Mouse (Mus musculus) E14TG2a.4 (cell line): ENCODE measurements around the gene Bhmt2.

Source experiments
- CTCF ChIP-seq: conservative IDR thresholded peaks from 2 replicates; pipeline ENCODE4 v1.5.1; 2014; ENCODE audit warnings: low read length
- NANOG ChIP-seq: IDR thresholded peaks from 2 replicates; pipeline ENCODE4 v1.6.1; 2014; ENCODE audit warnings: borderline replicate concordance, low read length, mixed read lengths

DNA sequence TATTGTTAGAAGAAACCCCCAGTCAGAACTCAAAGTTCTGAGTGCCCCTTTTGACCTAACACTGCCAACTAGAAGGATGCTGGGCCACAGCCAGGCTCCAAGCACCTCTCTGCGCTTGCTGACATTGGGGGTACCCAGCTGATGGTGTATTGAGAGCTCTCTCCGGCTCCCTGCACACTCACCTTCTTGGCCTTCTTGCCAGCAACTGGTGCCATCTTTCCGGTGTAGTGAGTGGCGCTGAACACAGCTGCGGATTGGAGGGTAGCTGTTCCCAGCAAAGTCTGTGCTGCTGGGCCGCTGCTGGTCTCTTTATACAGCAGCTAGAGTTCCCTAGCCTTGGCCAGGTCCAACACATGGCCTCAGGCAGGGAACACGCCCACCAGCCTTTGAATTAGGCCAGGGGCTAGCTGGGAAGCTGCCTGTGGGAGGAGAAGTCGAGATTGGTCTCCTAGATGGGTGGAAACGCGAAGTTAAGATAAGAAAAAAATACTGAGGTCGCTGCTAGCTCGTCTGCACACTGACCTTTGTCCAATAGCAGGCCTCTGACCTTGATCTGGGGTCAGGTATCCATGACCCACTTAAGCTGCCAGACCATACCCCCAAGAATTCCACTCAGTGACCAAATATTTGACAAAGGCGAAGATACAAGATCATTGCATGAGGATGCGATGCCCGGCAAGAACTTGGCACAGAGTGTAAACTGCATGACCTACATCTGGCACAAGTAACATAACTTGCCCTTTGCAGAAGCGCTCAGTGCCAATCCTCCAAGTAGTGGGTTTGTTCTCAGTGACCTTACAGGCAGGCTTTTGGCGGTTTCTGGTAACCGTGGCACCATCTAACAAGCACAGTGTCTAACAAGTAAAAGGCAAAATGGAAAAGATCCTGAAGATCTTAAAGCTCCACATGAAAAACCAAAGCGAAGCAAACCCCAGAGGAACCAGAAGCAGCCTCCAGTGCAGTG, 36.5 kb downstream of the Bhmt2 start, which contains the start of gene Bhmt:
- TF ChIP-seq CTCF: no peak
- TF ChIP-seq NANOG: no peak
